Comparison of ENCODE assay signal across 9 mouse cellular contexts in the genomic region with DNA sequence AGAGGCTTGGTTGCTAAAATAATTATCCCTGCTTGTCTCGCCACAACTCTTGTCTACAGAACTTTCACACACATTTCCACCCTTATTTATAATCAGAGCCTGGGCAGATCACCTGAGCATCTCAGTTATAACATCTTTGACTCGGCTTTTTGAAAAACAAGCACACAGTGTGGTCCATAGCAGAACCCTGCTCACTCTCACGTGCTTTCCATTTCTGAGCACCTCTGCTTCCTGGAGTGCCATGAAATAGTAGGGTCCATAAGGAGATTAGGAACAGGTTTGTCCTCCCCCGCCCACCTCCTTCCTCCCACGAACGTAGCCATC. TPM values are rescaled to one million over a fixed set of nuclear protein-coding genes. Genes with fewer than 3 reads are reported as not detected.
DNase-seq lines count a peak whose midpoint lies in the region; ATAC-seq and TF ChIP-seq lines count a peak whose summit lies in the region.
"Had no signal": no experiment of that assay in that cellular context is flagged by ENCODE, and none has a peak within 500 bp of the region (broad histone marks: within the 10 kb centered on the region; RNA-seq: fewer than 3 reads in every experiment).

No protein-coding gene starts in this region.

- no peak overlapping the region for H3K27ac ChIP-seq in gastrocnemius, adult 2 months
- H3K27ac ChIP-seq in limb, embryonic 13.5 days, result no peak overlapping the region
- H3K27ac ChIP-seq in stomach, embryonic 16.5 days (ENCODE audit: low read length), result no peak overlapping the region

- peaks cover 11% of the 10 kb centered on the region for H3K4me1 ChIP-seq in limb, embryonic 13.5 days
- 0 out of 2 replicates have a peak, but pooled peaks cover 2% of the 10 kb centered on the region for H3K4me1 ChIP-seq in stomach, embryonic 16.5 days (ENCODE audit: control insufficient read depth, insufficient read depth, low read length)

- intact Hi-C loops in gastrocnemius, adult 2 months (cut with DNase I), result no loop called here

- peak overlapping the region; percentile 100 for H3K4me2 ChIP-seq in limb, embryonic 13.5 days (replicated peaks)
- peak overlapping the region; percentile 95 for H3K4me2 ChIP-seq in stomach, embryonic 16.5 days (ENCODE audit: low read depth, low read length)

- TF ChIP-seq CTCF in gastrocnemius, adult 2 months (IDR thresholded peaks at IDR 0.05), result no peak

- H3K9ac ChIP-seq in limb, embryonic 13.5 days, result peak overlapping the region; percentile 70; the same call in 1 of the 2 replicates
- H3K9ac ChIP-seq in stomach, embryonic 16.5 days (ENCODE audit: low read length), result peak overlapping the region; percentile 75

- no peak for ATAC-seq in limb, embryonic 13.5 days (ENCODE audit: low FRiP score, low read depth)
- ATAC-seq in stomach, embryonic 16.5 days (ENCODE audit: insufficient read depth, low FRiP score), result no peak

- 11% methylated on average over 6 of the region's 6 CpGs for WGBS in limb, embryonic 13.5 days
- 17% methylated on average over 6 of the region's 6 CpGs for WGBS in stomach, embryonic 16.5 days

- no peak for DNase-seq in gastrocnemius, adult 2 months
- no peak for DNase-seq in gastrocnemius, postnatal 10 days
- DNase-seq in right cerebral cortex, adult 18-20 months, result peak; percentile 39
- DNase-seq in right cerebral cortex, postnatal 10 days (ENCODE audit: low spot score in 2 of 2), result no peak
- no peak for DNase-seq in ovary, postnatal 36 days (ENCODE audit: low spot score)
- DNase-seq in embryo, embryonic 9.5 days (ENCODE audit: extremely low spot score), result no peak

- peak overlapping the region; percentile 74 for H3K4me3 ChIP-seq in gastrocnemius, adult 2 months
- H3K4me3 ChIP-seq in limb, embryonic 13.5 days, result peak overlapping the region; percentile 66
- H3K4me3 ChIP-seq in stomach, embryonic 16.5 days (replicated peaks; ENCODE audit: low read length), result peak overlapping the region; percentile 61

- H3K9me3 ChIP-seq in limb, embryonic 13.5 days, result peaks cover 6% of the 10 kb centered on the region; the same call in 1 of the 2 replicates
- H3K9me3 ChIP-seq in stomach, embryonic 16.5 days (replicated peaks; ENCODE audit: control insufficient read depth, low read length), result no peaks in the 10 kb centered on the region

- H3K27me3 ChIP-seq in limb, embryonic 13.5 days, result peaks cover 44% of the 10 kb centered on the region
- H3K27me3 ChIP-seq in stomach, embryonic 16.5 days (ENCODE audit: control insufficient read depth, insufficient read depth, low read length), result no peaks in the 10 kb centered on the region

- H3K36me3 ChIP-seq in limb, embryonic 13.5 days, result no peaks in the 10 kb centered on the region
- H3K36me3 ChIP-seq in stomach, embryonic 16.5 days (ENCODE audit: control insufficient read depth, insufficient read depth, low read length), result no peaks in the 10 kb centered on the region

RNA-seq across cellular contexts. Expression of gene Sidt1, which starts 1.4 kb away (rescaled TPM):
- total RNA-seq in gastrocnemius, adult 2 months (2021), result under 1 TPM; 0.08 to 0.11 TPM
- under 1 TPM; 0.09 to 0.34 TPM for total RNA-seq in gastrocnemius, postnatal 10 days (2021)
- 0.22 and 0.29 TPM in 2 replicates for polyA plus RNA-seq in limb, embryonic 13.5 days (2015; fragmentation: Nextera tagmentation; extraction: Ambion mirVana)
- 6.8 and 8.7 TPM in 2 replicates for polyA plus RNA-seq in stomach, embryonic 16.5 days (2015; fragmentation: Nextera tagmentation; extraction: Ambion mirVana)
- polyA plus RNA-seq: C2C12 had no signal

RNA-seq across cellular contexts. Expression of gene Spice1, which starts 15.3 kb away (rescaled TPM):
- total RNA-seq in gastrocnemius, adult 2 months (2021), result 1 to 10 TPM; 6.6 to 7.7 TPM
- 1 to 10 TPM; 7.4 to 9.3 TPM for total RNA-seq in gastrocnemius, postnatal 10 days (2021)
- polyA plus RNA-seq in limb, embryonic 13.5 days (2015; fragmentation: Nextera tagmentation; extraction: Ambion mirVana), result 25.0 and 26.3 TPM in 2 replicates
- polyA plus RNA-seq in stomach, embryonic 16.5 days (2015; fragmentation: Nextera tagmentation; extraction: Ambion mirVana), result 28.2 and 32.5 TPM in 2 replicates
